Mouse (Mus musculus) embryonic facial prominence, embryonic 10.5 days (tissue): ENCODE results near the gene Ctss. TPM values are rescaled to one million over a fixed set of nuclear protein-coding genes. Genes with fewer than 3 reads are reported as not detected.
A peak's percentile ranks its signal among the peaks of the same experiment; 100 is the strongest.
"Not testable (repeated sequence)": the region's sequence is repeated elsewhere in the genome, so short reads cannot be mapped to it uniquely, and the experiment has no call there.

ENCODE experiments used
- DNase-seq: peaks from one replicate; pipeline ENCODE4 v3.0.0-alpha.2; 2017; ENCODE audit warnings: low spot score
- H3K27ac ChIP-seq: fragments of 300-500 bp; sonication (generic); replicated peaks from 2 replicates; pipeline ENCODE4 v1.5.1; 2016; ENCODE audit warnings: mild to moderate bottlenecking
- H3K27me3 ChIP-seq: fragments of 300-500 bp; sonication (generic); replicated peaks from 2 replicates; pipeline ENCODE4 v1.6.1; 2016; ENCODE audit warnings: low read depth, mild to moderate bottlenecking; ENCODE audit not compliant: poor library complexity, severe bottlenecking
- H3K36me3 ChIP-seq: fragments of 300-500 bp; sonication (generic); replicated peaks from 2 replicates; pipeline ENCODE4 v1.6.1; 2016; ENCODE audit warnings: mild to moderate bottlenecking, moderate library complexity
- H3K4me1 ChIP-seq: fragments of 300-500 bp; sonication (generic); 2 replicates; pipeline ENCODE4 v1.6.1; 2016
- H3K4me3 ChIP-seq: fragments of 300-500 bp; sonication (generic); 2 replicates; pipeline ENCODE4 v1.5.1; 2016; ENCODE audit warnings: mild to moderate bottlenecking, moderate library complexity
- H3K9me3 ChIP-seq: fragments of 300-500 bp; sonication (generic); 2 replicates; pipeline ENCODE4 v1.6.1; 2016; ENCODE audit warnings: mild to moderate bottlenecking
- WGBS: fragments of 180-500 bp; shearing (Covaris S2); methylation state at CpG from one replicate; pipeline ENCODE4 v1.1.7; 2016; 5-methylcytosine and 5-hydroxymethylcytosine counted together
- polyA plus RNA-seq: library from polyadenylated mRNA; unstranded; fragments of >200 nt; fragmentation: Nextera tagmentation; extraction: Ambion mirVana; gene quantifications from 2 replicates; pipeline ENCODE4 v1.2.1, GENCODE M21; 2016

Gene Ctss
- polyA plus RNA-seq, 1 experiment from 2014 or later: 4.3 TPM

GRCm38 (mm10) chr3:95541186-95541585, 14.6 kb downstream of the Ctss start:
- H3K4me1 ChIP-seq, H3K9me3 ChIP-seq, H3K27ac ChIP-seq, H3K4me3 ChIP-seq, H3K27me3 ChIP-seq, H3K36me3 ChIP-seq, DNase-seq: not testable (repeated sequence)
- 82% methylated on average over 2 of the region's 2 CpGs for WGBS

- no peaks in the 10 kb centered on the region for H3K9me3 ChIP-seq
- H3K4me3 ChIP-seq: no peak overlapping the region
- no peaks in the 10 kb centered on the region for H3K27me3 ChIP-seq
- H3K27ac ChIP-seq: no peak overlapping the region
- H3K4me1 ChIP-seq: no peaks in the 10 kb centered on the region
- no peak for DNase-seq
- no peaks in the 10 kb centered on the region for H3K36me3 ChIP-seq
Observed at GRCm38 (mm10) chr3:95542171-95542570, 15.6 kb downstream of the Ctss start.

- no peak for DNase-seq
- no peak overlapping the region for H3K4me3 ChIP-seq
- WGBS: 74% methylated on average over 7 of the region's 7 CpGs
- H3K27ac ChIP-seq: no peak overlapping the region
- no peaks in the 10 kb centered on the region for H3K27me3 ChIP-seq
- no peaks in the 10 kb centered on the region for H3K36me3 ChIP-seq
- H3K9me3 ChIP-seq: no peaks in the 10 kb centered on the region
- H3K4me1 ChIP-seq: no peaks in the 10 kb centered on the region
Observed at GRCm38 (mm10) chr3:95542981-95543380, 16.4 kb downstream of the Ctss start.

GRCm38 (mm10) chr3:95550176-95550575, 23.6 kb downstream of the Ctss start:
- H3K36me3 ChIP-seq: no peaks in the 10 kb centered on the region
- H3K4me1 ChIP-seq: no peaks in the 10 kb centered on the region
- H3K9me3 ChIP-seq: no peaks in the 10 kb centered on the region
- WGBS: 83% methylated on average over 1 of the region's 1 CpGs
- no peak overlapping the region for H3K27ac ChIP-seq
- no peaks in the 10 kb centered on the region for H3K27me3 ChIP-seq
- no peak for DNase-seq
- H3K4me3 ChIP-seq: no peak overlapping the region

- no peaks in the 10 kb centered on the region for H3K27me3 ChIP-seq
- DNase-seq: no peak
- H3K4me3 ChIP-seq: no peak overlapping the region
- H3K36me3 ChIP-seq: no peaks in the 10 kb centered on the region
- H3K9me3 ChIP-seq: no peaks in the 10 kb centered on the region
- no peak overlapping the region for H3K27ac ChIP-seq
- 68% methylated on average over 3 of the region's 3 CpGs for WGBS
- no peaks in the 10 kb centered on the region for H3K4me1 ChIP-seq
Observed at GRCm38 (mm10) chr3:95553986-95554385, 27.4 kb downstream of the Ctss start.

- WGBS: 88% methylated on average over 27 of the region's 27 CpGs
- no peaks in the 10 kb centered on the region for H3K9me3 ChIP-seq
- H3K27ac ChIP-seq: no peak within 1 kb of the TSS
- H3K4me1 ChIP-seq: no peaks in the 10 kb centered on the region
- H3K36me3 ChIP-seq: no peaks in the 10 kb centered on the region
- no peak for DNase-seq
- no peaks in the 10 kb centered on the region for H3K27me3 ChIP-seq
- H3K4me3 ChIP-seq: no peak within 1 kb of the TSS
Observed at GRCm38 (mm10) chr3:95559437-95559836, 32.9 kb downstream of the Ctss start, which contains the start of gene Hormad1. Gene Hormad1 (plus strand): TSS chr3:95559677.

- Histone ChIP-seq H3K27me3 (no peaks in the 10 kb centered on the region), H3K9me3 (no peaks in the 10 kb centered on the region), H3K27ac (no peak overlapping the region), H3K4me1 (no peaks in the 10 kb centered on the region), H3K4me3 (no peak overlapping the region), H3K36me3 (no peaks in the 10 kb centered on the region)
- 87% methylated on average over 3 of the region's 3 CpGs for WGBS
- no peak for DNase-seq
Observed at GRCm38 (mm10) chr3:95560738-95561137, 34.2 kb downstream of the Ctss start.

GRCm38 (mm10) chr3:95561826-95562225, 35.2 kb downstream of the Ctss start:
- Histone ChIP-seq H3K27ac (no peak overlapping the region), H3K36me3 (no peaks in the 10 kb centered on the region), H3K4me3 (no peak overlapping the region), H3K9me3 (no peaks in the 10 kb centered on the region), H3K27me3 (no peaks in the 10 kb centered on the region), H3K4me1 (no peaks in the 10 kb centered on the region)
- WGBS: 82% methylated on average over 2 of the region's 2 CpGs
- no peak for DNase-seq

GRCm38 (mm10) chr3:95569585-95569984, 43.0 kb downstream of the Ctss start:
- H3K27me3 ChIP-seq: no peaks in the 10 kb centered on the region
- WGBS: 93% methylated on average over 3 of the region's 3 CpGs
- H3K36me3 ChIP-seq: no peaks in the 10 kb centered on the region
- no peaks in the 10 kb centered on the region for H3K4me1 ChIP-seq
- DNase-seq: no peak
- H3K27ac ChIP-seq: no peak overlapping the region
- no peaks in the 10 kb centered on the region for H3K9me3 ChIP-seq
- no peak overlapping the region for H3K4me3 ChIP-seq

- H3K9me3 ChIP-seq: no peaks in the 10 kb centered on the region
- no peak overlapping the region; the same call in 1 of the 2 replicates for H3K27ac ChIP-seq
- DNase-seq: no peak
- 51% methylated on average over 8 of the region's 8 CpGs for WGBS
- H3K4me3 ChIP-seq: peak overlapping the region; percentile 69
- peaks cover 18% of the 10 kb centered on the region for H3K36me3 ChIP-seq
- no peaks in the 10 kb centered on the region for H3K27me3 ChIP-seq
- H3K4me1 ChIP-seq: peaks cover 13% of the 10 kb centered on the region
Observed at GRCm38 (mm10) chr3:95587754-95588603, 61.4 kb downstream of the Ctss start.

GRCm38 (mm10) chr3:95588604-95589086, 62.1 kb downstream of the Ctss start, which contains the start of gene Golph3l:
Gene Golph3l (plus strand): TSS chr3:95588934.
- peak; percentile 91 for DNase-seq
- peak within 1 kb of the TSS; percentile 69 for H3K4me3 ChIP-seq
- H3K27ac ChIP-seq: peak within 1 kb of the TSS; percentile 79
- peaks cover 24% of the 10 kb centered on the region for H3K36me3 ChIP-seq
- WGBS: 0% methylated on average over 12 of the region's 12 CpGs
- no peaks in the 10 kb centered on the region for H3K9me3 ChIP-seq
- H3K4me1 ChIP-seq: peaks cover 13% of the 10 kb centered on the region
- no peaks in the 10 kb centered on the region for H3K27me3 ChIP-seq

GRCm38 (mm10) chr3:95598734-95599133, 72.1 kb downstream of the Ctss start:
- no peak overlapping the region for H3K27ac ChIP-seq
- no peaks in the 10 kb centered on the region for H3K4me1 ChIP-seq
- DNase-seq: no peak
- H3K27me3 ChIP-seq: no peaks in the 10 kb centered on the region
- H3K4me3 ChIP-seq: no peak overlapping the region
- H3K9me3 ChIP-seq: no peaks in the 10 kb centered on the region
- H3K36me3 ChIP-seq: peaks cover 52% of the 10 kb centered on the region

- no peak overlapping the region for H3K4me3 ChIP-seq
- WGBS: 92% methylated on average over 3 of the region's 3 CpGs
- H3K27me3 ChIP-seq: no peaks in the 10 kb centered on the region
- H3K36me3 ChIP-seq: peaks cover 45% of the 10 kb centered on the region
- H3K9me3 ChIP-seq: no peaks in the 10 kb centered on the region
- DNase-seq: no peak
- H3K4me1 ChIP-seq: no peaks in the 10 kb centered on the region
- no peak overlapping the region for H3K27ac ChIP-seq
Observed at GRCm38 (mm10) chr3:95601287-95601686, 74.7 kb downstream of the Ctss start.
